Mouse (Mus musculus) CH12.LX (cell line): ENCODE results near the gene Smad9.

Experiments
- CHD1 ChIP-seq: IDR thresholded peaks from 2 replicates; pipeline ENCODE4 v1.6.1; 2012; ENCODE audit warnings: low read depth, low read length, improper control_type of control experiment, inconsistent platforms
- ETS1 ChIP-seq: conservative IDR thresholded peaks from 2 replicates; pipeline ENCODE4 v1.6.1; 2012; ENCODE audit warnings: low read depth, mild to moderate bottlenecking, inconsistent platforms, low read length, improper control_type of control experiment, moderate library complexity
- NELFE ChIP-seq: IDR thresholded peaks from 2 replicates; pipeline ENCODE4 v1.6.1; 2011; ENCODE audit warnings: low read depth, low read length, improper control_type of control experiment
- POLR2A ChIP-seq: IDR thresholded peaks from 2 replicates; pipeline ENCODE4 v1.6.1; 2011; ENCODE audit warnings: low read depth, mild to moderate bottlenecking, improper control_type of control experiment, low read length
- USF1 ChIP-seq: IDR thresholded peaks from 2 replicates; pipeline ENCODE4 v1.6.1; 2014; ENCODE audit warnings: low read depth, mild to moderate bottlenecking, inconsistent platforms, low read length, improper control_type of control experiment
- ZC3H11A ChIP-seq: IDR thresholded peaks from 2 replicates; pipeline ENCODE4 v1.6.1; 2012; ENCODE audit warnings: low read depth, mild to moderate bottlenecking, inconsistent platforms, low read length, improper control_type of control experiment
- ZMIZ1 ChIP-seq: IDR thresholded peaks from 2 replicates; pipeline ENCODE4 v1.6.1; 2012; ENCODE audit warnings: low read depth, mild to moderate bottlenecking, inconsistent platforms, low read length, improper control_type of control experiment

GRCm38 (mm10) chr3:54795379-54795778, 40.0 kb downstream of the Smad9 start:
- TF ChIP-seq ZC3H11A (no peak), ZMIZ1 (no peak), CHD1 (no peak), USF1 (no peak), ETS1 (no peak), POLR2A (no peak), NELFE (no peak)
